Mouse (Mus musculus) B cell, adult 2 months (primary cell): ENCODE data around the gene Adamts15.

Experiments used
- DNase-seq, 2 experiments: peaks; one replicate each; pipeline ENCODE4 v3.0.0; 2022

Adamts15 gene

DNA sequence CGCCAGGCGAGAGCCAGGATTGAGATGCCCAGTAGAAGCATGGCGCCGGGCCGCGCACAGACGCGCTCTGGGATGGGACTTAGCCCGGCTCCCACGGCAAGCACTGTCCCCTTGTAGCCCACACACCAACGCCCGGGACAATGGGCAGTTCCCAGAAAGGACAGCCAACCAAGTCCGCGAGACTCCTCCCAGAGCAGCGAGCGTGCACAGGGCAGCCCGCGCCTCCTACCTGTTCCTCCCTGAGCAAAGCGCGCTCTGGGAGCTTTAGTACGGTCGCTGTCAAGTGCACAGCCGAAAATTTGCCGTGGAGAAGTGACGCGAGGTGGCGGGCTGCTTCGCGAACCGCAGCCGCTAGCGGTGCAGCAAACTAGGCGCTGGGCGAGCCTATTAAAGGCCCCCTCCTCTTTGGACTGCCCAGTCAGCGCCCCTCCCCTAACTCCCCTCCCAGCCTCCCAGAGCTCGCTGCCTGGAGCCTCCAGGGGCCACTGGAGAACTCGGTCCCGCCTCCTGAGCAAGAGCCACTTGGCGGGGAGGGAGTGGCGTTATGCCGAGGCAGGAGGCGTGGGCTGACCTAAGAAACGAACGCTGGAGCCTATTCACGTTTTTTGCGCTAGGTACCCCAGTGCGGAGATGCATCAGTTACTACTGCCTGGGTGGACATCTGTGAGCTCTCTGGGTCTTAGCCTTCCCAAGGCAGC is at the start of gene Adamts15:
Gene Adamts15, minus strand, starts transcription at position 256 of the 698 bp plus-strand sequence.
- DNase-seq, result no peak

- DNase-seq, result no peak
Observed at GRCm38 (mm10) chr9:30971967-30972366, 49.7 kb upstream of the Adamts15 start.

- no peak for DNase-seq
Observed at GRCm38 (mm10) chr9:30970001-30970400, 47.7 kb upstream of the Adamts15 start.

GRCm38 (mm10) chr9:30968130-30968529 is 45.9 kb upstream of the Adamts15 start:
- DNase-seq, result no peak

DNA sequence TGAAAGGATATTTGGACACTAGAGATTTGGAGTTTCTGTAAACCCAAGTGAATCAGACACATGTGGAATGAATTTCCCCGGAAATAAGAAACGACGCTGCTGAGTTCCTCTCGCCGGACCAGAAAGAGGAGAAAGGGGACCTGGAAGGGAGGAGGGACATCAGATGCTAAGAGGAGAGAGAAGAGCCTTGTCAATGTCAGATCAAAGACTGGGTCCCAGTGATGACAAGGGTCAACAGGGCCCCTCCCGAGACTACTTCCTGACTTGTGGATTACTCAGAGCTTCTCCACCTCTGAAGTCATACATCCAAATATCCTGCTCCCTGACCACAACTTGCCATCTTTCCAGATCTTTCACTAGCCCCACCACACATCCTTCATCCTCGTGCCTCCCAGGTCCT is 44.6 kb upstream of the Adamts15 start:
- DNase-seq, result no peak

GRCm38 (mm10) chr9:30964685-30965084 is 42.4 kb upstream of the Adamts15 start:
- no peak for DNase-seq

GRCm38 (mm10) chr9:30963780-30964179 is 41.5 kb upstream of the Adamts15 start:
- DNase-seq, result no peak

DNA sequence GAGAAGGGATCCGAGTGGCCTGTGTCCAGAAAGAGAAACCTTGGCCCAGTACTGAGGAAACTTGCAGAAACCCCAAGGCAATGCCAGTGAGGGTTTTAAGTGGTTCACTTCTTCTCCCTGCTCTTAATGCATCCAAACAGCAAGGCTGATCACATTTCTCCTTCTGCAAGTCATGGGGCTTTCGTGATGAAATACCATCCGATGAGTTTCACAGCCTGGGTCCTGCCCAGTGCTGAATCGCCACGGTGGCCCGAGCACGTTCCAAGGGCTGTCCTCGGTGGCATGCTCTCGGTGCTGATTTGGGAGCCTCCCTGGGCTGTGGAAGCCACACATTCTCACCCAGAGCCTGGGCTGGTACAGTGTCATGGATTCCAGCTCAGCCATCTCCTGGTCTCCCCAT is 33.0 kb upstream of the Adamts15 start:
- no peak for DNase-seq

GRCm38 (mm10) chr9:30953287-30953686 is 31.0 kb upstream of the Adamts15 start:
- peak in 1 of 2 experiments; percentile 5 for DNase-seq

GRCm38 (mm10) chr9:30951461-30951860 is 29.2 kb upstream of the Adamts15 start:
- no peak for DNase-seq

DNA sequence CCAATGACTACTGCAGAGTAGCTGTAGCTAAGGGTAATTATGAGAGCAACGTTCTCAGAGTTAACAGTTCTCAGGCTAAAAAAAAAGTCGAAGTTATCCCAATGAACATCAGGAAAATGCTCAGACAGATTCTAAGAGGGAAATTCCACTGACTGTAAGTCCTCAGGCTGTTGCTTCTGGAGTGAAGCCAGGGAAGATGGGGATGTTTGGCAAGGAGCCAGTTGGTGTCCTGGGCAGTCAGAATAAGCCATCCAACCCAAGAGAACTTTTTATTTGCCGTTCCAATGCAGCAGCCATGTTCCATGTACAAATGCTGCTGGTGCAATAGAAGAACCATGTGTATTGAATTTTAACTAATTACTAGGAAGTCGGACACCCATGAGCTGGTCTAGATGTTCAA is 28.3 kb upstream of the Adamts15 start:
- DNase-seq, result no peak

DNA sequence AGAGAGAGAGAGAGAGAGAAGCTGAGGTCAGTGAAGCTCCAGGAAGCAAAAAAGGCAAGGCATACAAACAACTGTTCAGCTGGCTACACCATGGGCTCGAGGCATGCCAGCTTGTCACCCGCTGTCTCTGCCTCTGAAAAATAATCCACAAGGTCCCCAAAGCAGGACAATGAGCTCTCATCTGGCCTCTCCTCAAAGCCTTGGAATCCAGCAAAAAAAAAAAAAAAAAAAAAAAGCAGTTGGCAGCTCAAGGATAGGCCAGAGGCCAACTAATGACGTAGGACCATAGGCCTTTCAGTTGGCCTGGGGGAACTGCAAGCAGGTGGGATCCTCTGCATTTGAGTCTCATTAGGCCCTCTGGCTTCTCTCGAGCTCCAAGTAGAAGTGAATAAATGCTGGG is 27.7 kb upstream of the Adamts15 start:
- no peak for DNase-seq

- no peak for DNase-seq
Observed at GRCm38 (mm10) chr9:30949422-30949821, 27.2 kb upstream of the Adamts15 start.

GRCm38 (mm10) chr9:30945276-30945675 is 23.0 kb upstream of the Adamts15 start:
- DNase-seq, result no peak

- DNase-seq, result no peak
Observed at GRCm38 (mm10) chr9:30944234-30944633, 22.0 kb upstream of the Adamts15 start.

DNA sequence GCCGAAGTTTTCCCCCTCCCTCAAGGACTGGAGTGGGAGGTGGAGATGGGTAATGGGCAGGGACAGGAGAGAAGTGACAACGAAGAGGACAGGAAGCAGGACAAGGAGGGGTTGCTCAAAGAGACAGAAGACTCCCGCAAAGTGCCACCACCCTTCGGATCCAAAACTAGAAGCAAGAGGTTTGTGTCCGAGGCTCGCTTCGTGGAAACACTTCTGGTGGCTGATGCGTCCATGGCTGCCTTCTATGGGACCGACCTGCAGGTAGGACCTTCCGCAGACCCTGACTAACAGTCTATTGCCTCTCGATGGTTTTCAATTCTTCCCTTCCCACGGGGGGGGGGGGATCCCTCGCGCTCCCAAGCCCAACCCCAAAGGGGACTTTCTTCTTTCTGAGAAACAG is 21.1 kb upstream of the Adamts15 start:
- DNase-seq, result no peak

DNA sequence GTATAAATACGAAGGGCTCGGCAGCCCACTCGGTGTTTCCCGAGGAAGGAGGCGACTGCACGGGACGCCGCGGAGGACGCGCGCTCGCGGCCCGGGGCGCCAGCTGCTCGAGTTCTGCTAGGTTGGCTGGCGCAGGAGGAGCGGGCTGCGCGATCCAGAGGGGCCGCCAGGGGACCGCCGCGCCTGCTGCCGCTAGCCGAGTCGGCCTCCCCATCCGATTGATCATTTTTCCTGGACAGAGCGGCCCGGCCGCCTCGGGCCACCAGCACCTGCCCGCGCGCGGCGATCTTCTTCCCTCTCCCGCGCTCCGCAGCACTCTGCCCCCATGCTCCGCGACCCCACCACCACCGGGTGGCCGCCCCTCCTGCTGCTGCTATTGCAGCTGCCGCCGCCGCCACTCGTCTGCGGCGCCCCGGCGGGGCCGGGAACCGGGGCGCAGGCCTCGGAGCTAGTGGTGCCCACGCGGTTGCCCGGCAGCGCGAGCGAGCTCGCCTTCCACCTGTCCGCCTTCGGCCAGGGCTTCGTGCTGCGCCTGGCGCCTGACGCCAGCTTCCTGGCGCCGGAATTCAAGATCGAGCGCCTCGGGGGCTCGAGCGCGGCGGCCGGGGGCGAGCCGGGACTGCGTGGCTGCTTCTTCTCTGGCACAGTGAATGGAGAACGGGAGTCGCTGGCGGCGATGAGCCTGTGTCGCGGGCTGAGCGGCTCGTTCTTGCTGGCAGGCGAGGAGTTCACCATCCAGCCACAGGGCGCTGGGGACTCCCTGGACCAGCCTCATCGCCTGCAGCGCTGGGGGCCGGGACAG is 20.5 kb upstream of the Adamts15 start, which contains the start of gene Adamts8:
Gene Adamts8, plus strand, starts transcription at position 51 of the 802 bp plus-strand sequence.
- no peak for DNase-seq

DNA sequence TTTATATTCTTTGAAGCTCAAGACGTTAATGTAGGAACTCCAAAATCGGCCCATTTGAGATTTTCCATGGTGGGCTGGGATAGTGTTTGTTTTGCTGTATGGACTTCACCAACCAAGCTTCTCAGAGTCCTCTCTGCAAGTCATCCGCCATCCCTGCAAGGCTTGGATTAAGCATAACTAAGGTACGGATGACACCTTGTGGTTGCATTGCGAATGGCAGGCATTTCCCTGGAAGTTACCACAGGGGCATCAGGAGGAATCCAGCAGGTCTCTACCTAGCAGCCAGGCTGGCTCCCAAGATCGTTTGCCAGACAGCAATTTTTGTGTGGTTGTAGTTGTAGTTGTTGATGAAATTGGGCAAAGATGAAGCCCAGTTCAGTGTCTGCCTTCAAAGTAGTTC is 18.1 kb upstream of the Adamts15 start:
- peak; percentile 44 to 46 for DNase-seq

- peak in 1 of 2 experiments; percentile 14 for DNase-seq
Observed at GRCm38 (mm10) chr9:30936674-30937438, 14.6 kb upstream of the Adamts15 start.

DNA sequence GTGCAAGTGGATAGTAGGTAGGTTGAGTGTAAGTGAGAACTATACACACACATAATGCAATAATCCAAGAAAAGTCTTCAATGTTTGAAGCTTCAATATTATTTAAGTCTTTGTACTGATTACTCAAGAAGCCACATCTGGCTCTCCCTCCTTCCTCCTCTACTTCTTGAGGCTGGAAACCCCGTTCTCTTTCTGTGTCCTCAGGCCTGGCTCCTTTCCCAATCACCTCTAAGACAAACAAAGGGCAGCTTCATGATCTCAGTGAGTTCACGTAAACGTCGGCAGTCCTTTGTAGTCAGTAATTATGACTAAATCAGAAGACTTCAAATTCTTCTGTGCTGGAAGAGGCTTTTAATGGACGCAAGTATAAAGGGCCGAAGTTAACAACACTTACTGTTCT is 12.6 kb upstream of the Adamts15 start:
- DNase-seq, result no peak

- no peak for DNase-seq
Observed at GRCm38 (mm10) chr9:30932346-30932745, 10.1 kb upstream of the Adamts15 start.

GRCm38 (mm10) chr9:30928759-30929158 is 6.5 kb upstream of the Adamts15 start:
- DNase-seq, result no peak
